Mouse (Mus musculus): ENCODE measurements around the gene Zfp36l2. TPM values are rescaled to one million over a fixed set of nuclear protein-coding genes. Genes with fewer than 3 reads are reported as not detected.

Gene Zfp36l2
- polyA plus RNA-seq, 1 experiment from 2014 or later: 4.8 TPM

GRCm38 (mm10) chr17:84147183-84148108 lies 40.3 kb downstream of the Zfp36l2 start:
- Histone ChIP-seq H3K4me3 (replicated peaks) (no peak overlapping the region), H3K9ac (replicated peaks) (no peak overlapping the region), H3K27ac (replicated peaks) (no peak overlapping the region), H3K9me3 (replicated peaks) (no peaks in the 10 kb centered on the region), H3K27me3 (replicated peaks) (no peaks in the 10 kb centered on the region), H3K4me2 (no peak overlapping the region), H3K4me1 (peaks cover 22% of the 10 kb centered on the region), H3K36me3 (no peaks in the 10 kb centered on the region)
- WGBS: 59% methylated on average over 11 of the region's 11 CpGs
- no peak for ATAC-seq (ENCODE audit: low FRiP score)

- WGBS: 44% methylated on average over 7 of the region's 7 CpGs
- Histone ChIP-seq H3K4me1 (peaks cover 24% of the 10 kb centered on the region), H3K9ac (replicated peaks) (no peak overlapping the region)
These were observed 41.1 kb downstream of the Zfp36l2 start for GRCm38 (mm10) chr17:84146458-84147182.

GRCm38 (mm10) chr17:84145826-84146287 lies 41.9 kb downstream of the Zfp36l2 start:
- H3K4me2 ChIP-seq: no peak overlapping the region
- no peaks in the 10 kb centered on the region for H3K27me3 ChIP-seq (replicated peaks)
- no peak overlapping the region for H3K9ac ChIP-seq (replicated peaks)
- ATAC-seq (ENCODE audit: low FRiP score): no peak
- no peaks in the 10 kb centered on the region for H3K36me3 ChIP-seq
- H3K4me3 ChIP-seq (replicated peaks): no peak overlapping the region
- H3K4me1 ChIP-seq: peaks cover 31% of the 10 kb centered on the region
- H3K9me3 ChIP-seq (replicated peaks): no peaks in the 10 kb centered on the region
- H3K27ac ChIP-seq (replicated peaks): no peak overlapping the region
- WGBS: 18% methylated on average over 10 of the region's 10 CpGs

More at GRCm38 (mm10) chr17:84146458-84147182, 41.1 kb downstream of the Zfp36l2 start:
- H3K27me3 ChIP-seq (replicated peaks): no peaks in the 10 kb centered on the region
- H3K36me3 ChIP-seq: no peaks in the 10 kb centered on the region
- H3K4me3 ChIP-seq (replicated peaks): no peak overlapping the region
- no peaks in the 10 kb centered on the region for H3K9me3 ChIP-seq (replicated peaks)
- H3K27ac ChIP-seq (replicated peaks): no peak overlapping the region
- no peak for ATAC-seq (ENCODE audit: low FRiP score)
- H3K4me2 ChIP-seq: no peak overlapping the region

GRCm38 (mm10) chr17:84144762-84145599 lies 42.8 kb downstream of the Zfp36l2 start:
- Histone ChIP-seq H3K27ac (replicated peaks) (no peak overlapping the region), H3K27me3 (replicated peaks) (no peaks in the 10 kb centered on the region), H3K36me3 (no peaks in the 10 kb centered on the region), H3K4me1 (peaks cover 33% of the 10 kb centered on the region), H3K9ac (replicated peaks) (no peak overlapping the region), H3K9me3 (replicated peaks) (no peaks in the 10 kb centered on the region), H3K4me3 (replicated peaks) (no peak overlapping the region), H3K4me2 (no peak overlapping the region)
- WGBS: 77% methylated on average over 5 of the region's 5 CpGs
- ATAC-seq (ENCODE audit: low FRiP score): no peak

- Histone ChIP-seq H3K4me3 (replicated peaks) (no peak overlapping the region), H3K9me3 (replicated peaks) (no peaks in the 10 kb centered on the region), H3K27ac (replicated peaks) (no peak overlapping the region), H3K36me3 (no peaks in the 10 kb centered on the region), H3K27me3 (replicated peaks) (no peaks in the 10 kb centered on the region), H3K4me2 (no peak overlapping the region), H3K9ac (replicated peaks) (no peak overlapping the region), H3K4me1 (peaks cover 30% of the 10 kb centered on the region)
- WGBS: 93% methylated on average over 3 of the region's 3 CpGs
- ATAC-seq (ENCODE audit: low FRiP score): no peak
These were observed 43.6 kb downstream of the Zfp36l2 start for GRCm38 (mm10) chr17:84144130-84144529.

- H3K4me3 ChIP-seq (replicated peaks): no peak overlapping the region
- H3K4me1 ChIP-seq: peaks cover 22% of the 10 kb centered on the region
- WGBS: 49% methylated on average over 12 of the region's 12 CpGs
These were observed 44.4 kb downstream of the Zfp36l2 start for GRCm38 (mm10) chr17:84143219-84143844.

GRCm38 (mm10) chr17:84141691-84142090 lies 46.1 kb downstream of the Zfp36l2 start:
- no peak for ATAC-seq (ENCODE audit: low FRiP score)
- no peaks in the 10 kb centered on the region for H3K27me3 ChIP-seq (replicated peaks)
- H3K9me3 ChIP-seq (replicated peaks): no peaks in the 10 kb centered on the region
- no peak overlapping the region for H3K4me3 ChIP-seq (replicated peaks)
- H3K27ac ChIP-seq (replicated peaks): no peak overlapping the region
- WGBS: 86% methylated on average over 6 of the region's 6 CpGs
- H3K4me2 ChIP-seq: no peak overlapping the region
- no peaks in the 10 kb centered on the region for H3K36me3 ChIP-seq
- H3K4me1 ChIP-seq: peaks cover 27% of the 10 kb centered on the region
- no peak overlapping the region for H3K9ac ChIP-seq (replicated peaks)

More at GRCm38 (mm10) chr17:84143219-84143844, 44.4 kb downstream of the Zfp36l2 start:
- ATAC-seq (ENCODE audit: low FRiP score): no peak
- H3K27ac ChIP-seq (replicated peaks): no peak overlapping the region
- H3K27me3 ChIP-seq (replicated peaks): no peaks in the 10 kb centered on the region
- H3K36me3 ChIP-seq: no peaks in the 10 kb centered on the region
- no peaks in the 10 kb centered on the region for H3K9me3 ChIP-seq (replicated peaks)
- H3K9ac ChIP-seq (replicated peaks): no peak overlapping the region
- H3K4me2 ChIP-seq: no peak overlapping the region

- H3K9ac ChIP-seq (replicated peaks): no peak overlapping the region
- H3K9me3 ChIP-seq (replicated peaks): no peaks in the 10 kb centered on the region
- H3K36me3 ChIP-seq: no peaks in the 10 kb centered on the region
- no peak for ATAC-seq (ENCODE audit: low FRiP score)
- no peak overlapping the region for H3K4me2 ChIP-seq
- no peak overlapping the region; the same call in 1 of the 2 replicates for H3K27ac ChIP-seq (replicated peaks)
- no peaks in the 10 kb centered on the region for H3K27me3 ChIP-seq (replicated peaks)
- 75% methylated on average over 10 of the region's 10 CpGs for WGBS
- no peak overlapping the region for H3K4me3 ChIP-seq (replicated peaks)
- peaks cover 27% of the 10 kb centered on the region for H3K4me1 ChIP-seq
These were observed 46.8 kb downstream of the Zfp36l2 start for GRCm38 (mm10) chr17:84140822-84141507.

- Histone ChIP-seq H3K9ac (replicated peaks) (no peak overlapping the region), H3K27me3 (replicated peaks) (no peaks in the 10 kb centered on the region), H3K27ac (replicated peaks) (no peak overlapping the region), H3K36me3 (no peaks in the 10 kb centered on the region), H3K4me3 (replicated peaks) (no peak overlapping the region), H3K4me2 (no peak overlapping the region), H3K9me3 (replicated peaks) (no peaks in the 10 kb centered on the region), H3K4me1 (peaks cover 17% of the 10 kb centered on the region; the same call in 1 of the 2 replicates)
- no peak for ATAC-seq (ENCODE audit: low FRiP score)
- 45% methylated on average over 11 of the region's 11 CpGs for WGBS
These were observed 50.2 kb downstream of the Zfp36l2 start for GRCm38 (mm10) chr17:84137393-84138171.
